Mouse (Mus musculus) testis, adult 2 months (tissue): ENCODE results near the gene Fbxo2.

Experiments used
- CTCF ChIP-seq: fragments of 200-500 bp; IDR thresholded peaks from 2 replicates; pipeline ENCODE4 v1.5.1; 2012; ENCODE audit warnings: low read depth, mild to moderate bottlenecking, inconsistent platforms, low read length, moderate library complexity; ENCODE audit not compliant: control insufficient read depth, insufficient read depth, insufficient replicate concordance
- POLR2A ChIP-seq: fragments of 200-500 bp; IDR thresholded peaks from 2 replicates; pipeline ENCODE4 v1.6.1; 2012; ENCODE audit warnings: low read depth, mild to moderate bottlenecking, inconsistent platforms, low read length, moderate library complexity; ENCODE audit not compliant: control insufficient read depth

DNA sequence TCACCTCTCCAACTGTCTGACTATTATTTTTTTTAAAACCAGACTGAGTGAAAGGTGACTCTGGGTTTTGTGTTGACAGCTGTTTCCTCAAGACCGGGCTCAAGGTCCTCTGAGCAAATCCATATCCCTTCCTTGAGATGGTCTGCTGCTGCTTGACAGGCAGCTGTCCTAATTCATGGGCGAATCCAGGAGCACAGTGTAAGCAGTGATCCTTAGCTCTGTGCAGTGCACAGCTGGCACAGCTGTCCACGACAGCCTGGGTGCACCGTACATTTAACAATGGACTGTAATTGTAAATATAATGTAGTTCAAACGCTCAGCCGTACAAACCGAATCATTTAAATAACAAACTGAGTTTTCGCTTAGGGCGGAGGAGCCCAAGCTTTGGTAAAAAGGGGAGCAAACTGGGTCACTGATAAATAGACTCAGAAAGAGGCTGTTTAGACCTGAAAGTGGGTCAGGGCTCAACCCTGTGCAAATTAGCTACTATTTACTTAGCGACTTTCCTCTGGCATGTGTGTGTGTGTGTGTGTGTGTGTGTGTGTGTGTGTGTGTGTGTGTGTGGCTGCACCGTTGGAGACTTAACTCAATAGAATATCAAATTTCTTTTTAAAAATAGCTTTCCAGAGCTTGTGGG, 55.0 kb downstream of the Fbxo2 start:
- TF ChIP-seq POLR2A = no peak
- TF ChIP-seq CTCF = no peak
